Mouse (Mus musculus) adrenal gland, adult 18-20 months (tissue): Measurements from ENCODE around the gene Gm8267. TPM values are rescaled to one million over a fixed set of nuclear protein-coding genes. Genes with fewer than 3 reads are reported as not detected.
"Not testable (repeated sequence)": the region's sequence is repeated elsewhere in the genome, so short reads cannot be mapped to it uniquely, and the experiment has no call there.

ENCODE experiments used
- DNase-seq, 2 experiments: peaks; one replicate each; pipeline ENCODE4 v3.0.0; 2021 to 2022; ENCODE audit warnings: low spot score in 2 of 2
- long read RNA-seq, 2 experiments: library from polyadenylated mRNA; stranded (forward); transcript quantifications; one replicate each; pipeline ENCODE4 v2.0.0; 2021
- total RNA-seq, 2 experiments: library from RNA; stranded (reverse); gene quantifications; 1 replicate in 1 of 2; 2 replicates in 1 of 2; pipeline ENCODE4 v1.2.3; 2021

The Gm8267 gene
- not detected for total RNA-seq
- long read RNA-seq, experiment 1: 0 reads
- long read RNA-seq, experiment 2: 0 reads

DNA sequence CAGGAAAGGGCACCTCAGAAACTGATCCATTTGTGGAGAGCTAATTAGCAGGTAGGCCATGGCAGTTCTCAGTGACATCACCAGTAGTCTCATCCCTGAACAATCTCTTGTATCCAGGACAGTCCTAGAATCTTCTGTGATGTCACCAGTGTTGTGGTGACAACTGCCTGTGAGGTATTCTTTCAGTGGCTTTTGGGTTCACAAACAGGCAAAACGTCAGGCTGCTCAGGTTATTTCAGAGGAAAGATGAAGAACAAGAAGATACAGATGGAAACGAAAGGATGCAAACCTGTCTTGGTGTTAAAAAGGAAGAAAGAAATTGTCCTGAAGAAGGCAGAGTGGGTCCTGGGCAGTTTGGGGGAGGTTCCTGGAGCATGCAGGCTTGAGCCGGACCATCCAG is at the start of gene Gm8267:
Gene Gm8267 (minus strand): TSS at position 101 of the 400 bp plus-strand sequence.
- no peak for DNase-seq

DNA sequence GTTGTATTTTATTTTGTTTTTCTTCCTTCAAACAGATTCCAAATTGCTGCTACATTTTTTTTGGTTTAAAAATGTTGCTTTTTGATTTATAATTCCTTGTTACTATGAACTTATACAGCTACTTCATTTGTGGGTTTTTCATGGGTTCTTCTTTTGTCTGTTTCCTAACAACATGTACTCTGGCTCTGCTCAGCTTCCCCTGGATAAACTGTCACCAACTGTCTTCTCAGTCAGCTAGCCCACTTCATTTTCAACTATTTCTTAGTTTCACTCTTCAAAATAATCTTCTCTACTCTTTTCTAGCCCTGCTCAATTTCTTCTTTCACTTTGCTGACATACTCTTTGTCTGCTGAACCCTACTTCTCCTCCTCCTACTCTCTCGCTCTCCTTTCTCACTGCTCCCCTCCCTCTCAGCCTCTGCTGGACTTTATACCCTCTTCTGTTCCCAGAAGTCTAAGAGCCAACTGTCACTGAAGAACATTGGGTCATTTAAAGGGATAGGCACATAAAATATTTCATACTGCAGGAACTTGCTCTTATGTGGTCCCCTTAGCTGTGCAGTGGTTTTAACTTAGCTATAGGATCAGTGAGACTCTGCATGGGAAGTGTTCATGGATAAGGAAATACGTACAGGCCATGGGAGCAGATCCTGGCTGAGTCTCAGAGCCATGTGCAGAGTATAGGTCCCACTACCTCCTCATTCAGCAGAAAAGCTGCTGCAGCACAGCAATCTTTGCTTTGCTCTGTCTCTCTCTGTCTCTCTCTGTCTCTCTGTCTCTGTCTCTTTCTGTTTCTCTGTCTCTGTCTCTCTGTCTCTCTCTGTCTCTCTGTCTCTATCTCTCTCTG is 39.6 kb upstream of the Gm8267 start:
- not testable (repeated sequence) for DNase-seq

DNA sequence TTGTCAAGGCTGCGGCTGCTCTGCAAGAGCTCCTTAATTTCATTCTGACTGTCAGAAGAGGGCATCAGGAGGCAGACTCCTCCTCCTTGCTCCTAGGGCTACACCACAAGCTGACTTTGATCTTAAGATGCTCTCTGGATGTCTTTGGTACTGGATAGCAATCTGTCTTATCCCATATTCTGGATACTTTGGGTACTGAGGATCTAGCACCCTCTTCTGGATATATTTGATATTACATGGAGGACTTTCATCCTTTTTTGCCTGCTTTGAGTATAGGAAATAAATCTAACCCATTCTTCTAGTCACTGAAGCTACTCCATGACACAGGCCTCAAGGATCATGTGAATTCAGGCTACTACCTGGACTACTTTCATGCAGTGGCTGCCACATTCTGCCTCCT is 7.4 kb downstream of the Gm8267 start:
- DNase-seq: not testable (repeated sequence)

DNA sequence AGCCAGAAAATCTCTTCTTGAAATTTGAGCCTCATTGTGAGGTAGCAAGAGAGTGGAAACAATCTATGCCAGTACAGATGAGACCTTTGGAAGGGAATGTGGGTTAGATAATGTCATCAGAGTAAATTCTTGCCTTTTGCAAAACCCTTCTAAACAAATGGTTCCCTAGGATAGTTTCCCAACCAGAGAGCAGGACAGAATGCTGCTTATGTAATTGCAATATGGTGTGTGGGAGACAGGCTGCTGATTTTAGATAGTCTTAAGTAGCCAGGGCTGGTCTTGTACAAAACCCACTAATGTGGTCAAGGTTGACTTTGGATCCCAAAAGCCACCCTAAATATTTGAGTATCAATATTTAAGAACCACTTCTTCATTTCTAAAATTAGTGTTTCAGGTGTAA is 19.4 kb downstream of the Gm8267 start:
- DNase-seq: not testable (repeated sequence)

DNA sequence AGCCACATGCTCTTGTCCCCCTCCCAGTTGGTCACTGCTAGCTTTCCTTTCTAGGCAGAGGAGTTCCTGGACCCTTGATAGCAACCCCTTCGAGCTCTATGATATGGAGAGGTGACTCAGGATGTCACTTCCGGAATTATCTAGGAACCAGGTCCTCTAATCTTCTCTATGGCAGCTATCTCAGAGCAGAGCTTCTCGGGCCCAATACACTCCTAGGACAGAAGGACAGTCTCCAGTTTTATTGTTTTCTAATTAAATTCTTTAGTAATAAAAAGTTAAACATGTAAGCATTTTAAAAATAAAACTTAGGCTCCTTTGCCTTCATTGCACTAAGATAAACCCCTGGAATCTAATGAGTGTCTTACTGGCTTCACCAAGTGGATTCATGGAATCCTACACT is 43.8 kb downstream of the Gm8267 start, which contains the start of gene Gm8257:
Gene Gm8257 (minus strand): TSS at position 101 of the 400 bp plus-strand sequence.
- not testable (repeated sequence) for DNase-seq

Other genes with a start within 250 kb of the Gm8267 start
- not detected for gene Gm17093, start 232.1 kb downstream of the Gm8267 start, total RNA-seq
- gene Gm8247, start 167.2 kb downstream of the Gm8267 start, total RNA-seq: not detected
- not detected for gene Gm5624, start 122.4 kb downstream of the Gm8267 start, total RNA-seq
- not detected for gene Gm8257, start 43.9 kb downstream of the Gm8267 start, total RNA-seq
- gene Ptgdr, start 109.0 kb upstream of the Gm8267 start, total RNA-seq: not detected
- 1 to 10 TPM; 1.2 to 1.3 TPM for gene Ptger2, start 237.9 kb upstream of the Gm8267 start, total RNA-seq